Mouse (Mus musculus): ENCODE data around the gene Tada2b.

DNA sequence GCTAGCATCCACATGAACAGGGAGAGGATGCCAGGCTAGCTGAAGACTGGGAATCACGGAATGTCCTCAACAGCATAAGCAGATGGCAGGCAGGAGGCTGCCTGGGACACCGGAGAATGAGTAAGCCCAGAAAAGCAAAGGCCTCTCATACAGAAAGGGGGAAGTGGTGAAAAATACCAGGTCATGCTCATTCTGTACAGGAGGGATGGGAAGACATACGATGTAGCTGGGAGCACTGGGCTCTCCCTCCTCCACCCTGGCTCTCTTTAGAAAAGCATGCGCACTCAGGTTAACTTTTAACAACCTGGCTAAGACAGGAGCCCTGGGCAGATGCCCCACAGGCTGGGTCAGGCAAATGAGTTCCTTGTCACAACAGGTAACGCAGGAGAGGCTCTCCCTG lies 57.7 kb downstream of the Tada2b start:
- TF ChIP-seq POLR2A (IDR thresholded peaks at IDR 0.05; ENCODE audit: insufficient read depth, low read length) (no peak), CTCF (IDR thresholded peaks at IDR 0.05; ENCODE audit: low read depth, low read length) (no peak), EP300 (IDR thresholded peaks at IDR 0.05; ENCODE audit: insufficient read depth, low read depth, low read length) (no peak)

Data from ES-Bruce4 (cell line).